Comparison of ENCODE assay signal across 8 mouse cellular contexts in the genomic region with DNA sequence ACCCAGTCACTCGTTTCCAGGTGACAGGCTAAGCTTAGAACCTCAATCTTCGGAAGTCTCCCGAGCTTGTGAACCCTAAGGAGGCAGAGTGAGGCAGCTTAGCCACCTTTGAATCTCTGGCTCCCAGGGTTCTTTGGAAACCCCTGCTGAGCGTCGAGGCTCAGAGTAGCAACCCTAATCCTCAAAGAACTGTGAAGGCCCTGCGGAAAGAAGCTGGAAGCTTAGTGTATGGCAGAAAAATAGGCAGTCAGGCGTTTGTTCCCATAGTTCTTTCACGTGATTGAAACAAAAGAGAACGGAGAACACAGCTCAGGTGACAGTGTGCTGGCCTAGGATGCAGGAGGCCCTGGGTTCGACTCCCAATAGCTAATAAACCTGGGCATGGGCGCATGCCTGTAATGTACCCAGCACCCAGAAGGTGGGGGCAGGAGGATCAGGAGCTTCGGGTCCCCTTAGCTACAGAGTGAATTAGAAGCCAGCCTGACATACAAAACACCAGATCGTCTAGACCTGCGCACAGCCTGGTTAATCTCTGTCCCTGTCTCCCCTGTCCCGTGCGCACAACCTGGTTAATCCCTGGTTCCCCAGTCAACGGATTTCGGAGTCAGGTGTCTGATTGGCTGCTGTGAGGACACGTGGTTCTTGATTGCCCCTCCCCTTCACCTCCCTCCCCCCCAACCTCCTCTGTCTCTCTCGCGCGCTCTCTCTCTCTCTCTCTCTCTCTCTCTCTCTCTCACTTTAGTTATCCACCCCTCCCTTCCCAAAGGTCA. TPM values are rescaled to one million over a fixed set of nuclear protein-coding genes. Genes with fewer than 3 reads are reported as not detected.
DNase-seq lines count a peak whose midpoint lies in the region; ATAC-seq lines count a peak whose summit lies in the region.

No protein-coding gene starts in this region.

- peak overlapping the region; percentile 46 for H3K4me3 ChIP-seq in embryonic facial prominence, embryonic 15.5 days (replicated peaks)
- peak overlapping the region; percentile 41 for H3K4me3 ChIP-seq in hindbrain, embryonic 13.5 days
- H3K4me3 ChIP-seq in limb, embryonic 10.5 days: peak overlapping the region; percentile 50
- peak overlapping the region; percentile 35 for H3K4me3 ChIP-seq in midbrain, embryonic 14.5 days (replicated peaks; ENCODE audit: low read depth, low read length)

- peaks cover 16% of the 10 kb centered on the region for H3K4me1 ChIP-seq in embryonic facial prominence, embryonic 15.5 days
- H3K4me1 ChIP-seq in hindbrain, embryonic 13.5 days (replicated peaks): peaks cover 18% of the 10 kb centered on the region; the same call in 1 of the 2 replicates
- H3K4me1 ChIP-seq in limb, embryonic 10.5 days: peaks cover 22% of the 10 kb centered on the region
- H3K4me1 ChIP-seq in midbrain, embryonic 14.5 days (ENCODE audit: control insufficient read depth, insufficient read depth, low read length): peaks cover 5% of the 10 kb centered on the region; the same call in 1 of the 2 replicates

- 0 out of 2 replicates have a peak overlapping the region, but pooled peaks have one; percentile 12 for H3K9ac ChIP-seq in embryonic facial prominence, embryonic 15.5 days
- peak overlapping the region; percentile 65 for H3K9ac ChIP-seq in hindbrain, embryonic 13.5 days
- H3K9ac ChIP-seq in midbrain, embryonic 14.5 days (replicated peaks; ENCODE audit: low read length): no peak overlapping the region; the same call in 1 of the 2 replicates

- peaks cover 11% of the 10 kb centered on the region for H3K36me3 ChIP-seq in embryonic facial prominence, embryonic 15.5 days
- peaks cover 11% of the 10 kb centered on the region for H3K36me3 ChIP-seq in hindbrain, embryonic 13.5 days
- peaks cover 9% of the 10 kb centered on the region for H3K36me3 ChIP-seq in limb, embryonic 10.5 days
- H3K36me3 ChIP-seq in midbrain, embryonic 14.5 days (ENCODE audit: control insufficient read depth, insufficient read depth, low read length): peaks cover 4% of the 10 kb centered on the region; the same call in 1 of the 2 replicates

- peak; percentile 60 for DNase-seq in adrenal gland, adult 2 months
- no peak for DNase-seq in adrenal gland, adult 8-10 months
- DNase-seq in ZHBTc4 (ENCODE audit: low read depth, low spot score): peak; percentile 88
- peak; percentile 74 for DNase-seq in limb, embryonic 10.5 days (ENCODE audit: low spot score)
- peak; percentile 84 for DNase-seq in midbrain, embryonic 14.5 days
- no peak for DNase-seq in urinary bladder, postnatal 36 days (ENCODE audit: low spot score in 2 of 2)

- 0 out of 2 replicates have a peak overlapping the region, but pooled peaks have one; percentile 11 for H3K27ac ChIP-seq in embryonic facial prominence, embryonic 15.5 days (replicated peaks)
- peak overlapping the region; percentile 56; the same call in 1 of the 2 replicates for H3K27ac ChIP-seq in hindbrain, embryonic 13.5 days
- H3K27ac ChIP-seq in limb, embryonic 10.5 days: peak overlapping the region; percentile 83
- H3K27ac ChIP-seq in midbrain, embryonic 14.5 days (replicated peaks; ENCODE audit: low read depth, low read length): peak overlapping the region; percentile 16

- H3K4me2 ChIP-seq in embryonic facial prominence, embryonic 15.5 days (replicated peaks): peak overlapping the region; percentile 58
- H3K4me2 ChIP-seq in hindbrain, embryonic 13.5 days: peak overlapping the region; percentile 54
- H3K4me2 ChIP-seq in midbrain, embryonic 14.5 days (ENCODE audit: low read length): peak overlapping the region; percentile 54

- no peaks in the 10 kb centered on the region for H3K27me3 ChIP-seq in embryonic facial prominence, embryonic 15.5 days
- H3K27me3 ChIP-seq in hindbrain, embryonic 13.5 days: peaks cover 8% of the 10 kb centered on the region
- H3K27me3 ChIP-seq in limb, embryonic 10.5 days (ENCODE audit: low read depth, poor library complexity, severe bottlenecking): peaks cover 14% of the 10 kb centered on the region
- H3K27me3 ChIP-seq in midbrain, embryonic 14.5 days (ENCODE audit: control insufficient read depth, insufficient read depth, low read length): no peaks in the 10 kb centered on the region

- H3K9me3 ChIP-seq in embryonic facial prominence, embryonic 15.5 days (replicated peaks): no peaks in the 10 kb centered on the region
- no peaks in the 10 kb centered on the region for H3K9me3 ChIP-seq in hindbrain, embryonic 13.5 days
- no peaks in the 10 kb centered on the region for H3K9me3 ChIP-seq in limb, embryonic 10.5 days (replicated peaks)
- H3K9me3 ChIP-seq in midbrain, embryonic 14.5 days (ENCODE audit: control insufficient read depth, low read length): no peaks in the 10 kb centered on the region

- 9% methylated on average over 22 of the region's 22 CpGs for WGBS in embryonic facial prominence, embryonic 15.5 days
- WGBS in hindbrain, embryonic 13.5 days: 15% methylated on average over 22 of the region's 22 CpGs
- 17% methylated on average over 22 of the region's 22 CpGs for WGBS in limb, embryonic 10.5 days
- WGBS in midbrain, embryonic 14.5 days: 5% methylated on average over 22 of the region's 22 CpGs

- peak; percentile 80 for ATAC-seq in embryonic facial prominence, embryonic 15.5 days (ENCODE audit: insufficient number of reproducible peaks, low FRiP score, low TSS enrichment, low read depth)
- peak; percentile 65 for ATAC-seq in hindbrain, embryonic 13.5 days (ENCODE audit: low FRiP score)
- peak; percentile 85 for ATAC-seq in midbrain, embryonic 14.5 days (ENCODE audit: low FRiP score, low TSS enrichment)

RNA-seq across cellular contexts. Expression of gene Sirt4, which starts 9.0 kb away (rescaled TPM):
- total RNA-seq in adrenal gland, adult 2 months (2021): 10 to 100 TPM; 15.1 to 28.0 TPM
- 47.4 and 61.7 TPM in 2 replicates for polyA plus RNA-seq in adrenal gland, adult 2 months (2012; rRNA removed)
- total RNA-seq in adrenal gland, adult 8-10 months (2022): 10 to 100 TPM; 24.6 to 53.8 (median 41.2) TPM
- polyA plus RNA-seq in embryonic facial prominence, embryonic 15.5 days (2015; fragmentation: Nextera tagmentation; extraction: Ambion mirVana): 29.2 and 32.8 TPM in 2 replicates
- polyA plus RNA-seq in hindbrain, embryonic 13.5 days (2015; fragmentation: Nextera tagmentation; extraction: Ambion mirVana): 30.0 TPM in 2 replicates
- 16.0 and 18.5 TPM in 2 replicates for polyA plus RNA-seq in limb, embryonic 10.5 days (2016; fragmentation: Nextera tagmentation; extraction: Ambion mirVana)
- 23.8 and 25.9 TPM in 2 replicates for polyA plus RNA-seq in midbrain, embryonic 14.5 days (2014; fragmentation: Nextera tagmentation; extraction: Ambion mirVana)

RNA-seq across cellular contexts. Expression of gene Pla2g1b, which starts 9.5 kb away (rescaled TPM):
- total RNA-seq in adrenal gland, adult 2 months (2021): not detected
- 7.6 TPM in 1 of 2 replicates, not detected in the other for polyA plus RNA-seq in adrenal gland, adult 2 months (2012; rRNA removed)
- total RNA-seq in adrenal gland, adult 8-10 months (2022): under 1 TPM in 1 of 4 experiments, not detected in 3; 0.93 TPM
- not detected in 2 replicates for polyA plus RNA-seq in embryonic facial prominence, embryonic 15.5 days (2015; fragmentation: Nextera tagmentation; extraction: Ambion mirVana)
- polyA plus RNA-seq in hindbrain, embryonic 13.5 days (2015; fragmentation: Nextera tagmentation; extraction: Ambion mirVana): not detected in 2 replicates
- not detected in 2 replicates for polyA plus RNA-seq in limb, embryonic 10.5 days (2016; fragmentation: Nextera tagmentation; extraction: Ambion mirVana)
- polyA plus RNA-seq in midbrain, embryonic 14.5 days (2014; fragmentation: Nextera tagmentation; extraction: Ambion mirVana): not detected in 2 replicates

RNA-seq across cellular contexts. Expression of gene Pxn, which starts 31.0 kb away (rescaled TPM):
- 10 to 100 TPM; 39.4 to 47.2 TPM for total RNA-seq in adrenal gland, adult 2 months (2021)
- polyA plus RNA-seq in adrenal gland, adult 2 months (2012; rRNA removed): 66.9 and 67.5 TPM in 2 replicates
- 10 to 100 TPM; 32.1 to 64.5 (median 44.8) TPM for total RNA-seq in adrenal gland, adult 8-10 months (2022)
- 51.5 and 52.8 TPM in 2 replicates for polyA plus RNA-seq in embryonic facial prominence, embryonic 15.5 days (2015; fragmentation: Nextera tagmentation; extraction: Ambion mirVana)
- 19.9 and 23.4 TPM in 2 replicates for polyA plus RNA-seq in hindbrain, embryonic 13.5 days (2015; fragmentation: Nextera tagmentation; extraction: Ambion mirVana)
- 36.8 and 45.3 TPM in 2 replicates for polyA plus RNA-seq in limb, embryonic 10.5 days (2016; fragmentation: Nextera tagmentation; extraction: Ambion mirVana)
- polyA plus RNA-seq in midbrain, embryonic 14.5 days (2014; fragmentation: Nextera tagmentation; extraction: Ambion mirVana): 10.9 and 11.3 TPM in 2 replicates

RNA-seq across cellular contexts. Expression of gene Msi1, which starts 46.1 kb away (rescaled TPM):
- 10 to 100 TPM; 16.3 to 19.1 TPM for total RNA-seq in adrenal gland, adult 2 months (2021)
- polyA plus RNA-seq in adrenal gland, adult 2 months (2012; rRNA removed): 24.0 and 29.5 TPM in 2 replicates
- 10 to 100 TPM; 17.5 to 27.3 (median 21.7) TPM for total RNA-seq in adrenal gland, adult 8-10 months (2022)
- 14.1 and 19.1 TPM in 2 replicates for polyA plus RNA-seq in embryonic facial prominence, embryonic 15.5 days (2015; fragmentation: Nextera tagmentation; extraction: Ambion mirVana)
- polyA plus RNA-seq in hindbrain, embryonic 13.5 days (2015; fragmentation: Nextera tagmentation; extraction: Ambion mirVana): 71.8 and 76.9 TPM in 2 replicates
- 54.0 and 60.6 TPM in 2 replicates for polyA plus RNA-seq in limb, embryonic 10.5 days (2016; fragmentation: Nextera tagmentation; extraction: Ambion mirVana)
- polyA plus RNA-seq in midbrain, embryonic 14.5 days (2014; fragmentation: Nextera tagmentation; extraction: Ambion mirVana): 71.6 and 101 TPM in 2 replicates

Comparison
In these comparisons a context has a peak if more than half of its experiments do, and no peak if none do; other contexts are left out.
1. DNase-seq: peak in adrenal gland, adult 2 months (single experiment), ZHBTc4 (single experiment), limb, embryonic 10.5 days (single experiment) and midbrain, embryonic 14.5 days (single experiment); none in adrenal gland, adult 8-10 months (single experiment) and urinary bladder, postnatal 36 days (0 of 2).
2. H3K27ac ChIP-seq: peak in every context shown above with its lines; median percentile 83 in limb, embryonic 10.5 days; 56 in hindbrain, embryonic 13.5 days; 16 in midbrain, embryonic 14.5 days; 11 in embryonic facial prominence, embryonic 15.5 days.
3. Peak in every context shown above with its lines, with median percentiles within 50 percentile points of each other: ATAC-seq, H3K4me2 ChIP-seq and H3K4me3 ChIP-seq.